Mouse (Mus musculus): ENCODE data around the gene Cttnbp2nl. TPM values are rescaled to one million over a fixed set of nuclear protein-coding genes. Genes with fewer than 3 reads are reported as not detected.
A peak's percentile ranks its signal among the peaks of the same experiment; 100 is the strongest.

The Cttnbp2nl gene
- polyA plus RNA-seq (2014; fragmentation: Nextera tagmentation; extraction: Ambion mirVana) = 47.1 and 55.4 TPM in 2 replicates

GRCm38 (mm10) chr3:105052937-105053697, at the start of gene Cttnbp2nl:
Gene Cttnbp2nl (minus strand): TSS chr3:105053146.
- ATAC-seq (ENCODE audit: low FRiP score) = peak; percentile 98
- H3K4me3 ChIP-seq (replicated peaks; ENCODE audit: low read length) = peak within 1 kb of the TSS; percentile 86

GRCm38 (mm10) chr3:105100270-105100589, 47.3 kb upstream of the Cttnbp2nl start:
- H3K9me3 ChIP-seq (ENCODE audit: control insufficient read depth, low read length) = no peaks in the 10 kb centered on the region
- H3K36me3 ChIP-seq (replicated peaks; ENCODE audit: control insufficient read depth, insufficient read depth) = no peaks in the 10 kb centered on the region
- no peak overlapping the region for H3K4me2 ChIP-seq (replicated peaks)
- ATAC-seq (ENCODE audit: low FRiP score) (no peak), DNase-seq (ENCODE audit: low spot score) (no peak)
- H3K4me1 ChIP-seq (replicated peaks; ENCODE audit: control insufficient read depth, insufficient read depth, low read length) = peaks cover 11% of the 10 kb centered on the region
- H3K9ac ChIP-seq = no peak overlapping the region
- no peak overlapping the region for H3K27ac ChIP-seq
- no peak overlapping the region for H3K4me3 ChIP-seq (replicated peaks; ENCODE audit: low read length)
- H3K27me3 ChIP-seq (ENCODE audit: control insufficient read depth, insufficient read depth, low read length) = no peaks in the 10 kb centered on the region
- WGBS = 60% methylated on average over 4 of the region's 4 CpGs

More at GRCm38 (mm10) chr3:105052937-105053697, at the start of gene Cttnbp2nl:
- DNase-seq (ENCODE audit: low spot score) = peak; percentile 96
- Histone ChIP-seq H3K9ac (peak within 1 kb of the TSS; percentile 95), H3K9me3 (ENCODE audit: control insufficient read depth, low read length) (no peaks in the 10 kb centered on the region), H3K4me1 (replicated peaks; ENCODE audit: control insufficient read depth, insufficient read depth, low read length) (peaks cover 34% of the 10 kb centered on the region), H3K36me3 (replicated peaks; ENCODE audit: control insufficient read depth, insufficient read depth) (no peaks in the 10 kb centered on the region), H3K27ac (peak within 1 kb of the TSS; percentile 93), H3K27me3 (ENCODE audit: control insufficient read depth, insufficient read depth, low read length) (no peaks in the 10 kb centered on the region), H3K4me2 (replicated peaks) (peak within 1 kb of the TSS; percentile 77)
- 4% methylated on average over 31 of the region's 31 CpGs for WGBS

GRCm38 (mm10) chr3:105099526-105100269, 46.8 kb upstream of the Cttnbp2nl start:
- no peak for DNase-seq (ENCODE audit: low spot score)
- no peak overlapping the region for H3K4me3 ChIP-seq (replicated peaks; ENCODE audit: low read length)
- WGBS = 20% methylated on average over 15 of the region's 15 CpGs

GRCm38 (mm10) chr3:105097581-105097980, 44.6 kb upstream of the Cttnbp2nl start:
- DNase-seq (ENCODE audit: low spot score) (no peak), ATAC-seq (ENCODE audit: low FRiP score) (no peak)
- no peaks in the 10 kb centered on the region for H3K27me3 ChIP-seq (ENCODE audit: control insufficient read depth, insufficient read depth, low read length)
- no peak overlapping the region for H3K9ac ChIP-seq
- peaks cover 17% of the 10 kb centered on the region for H3K4me1 ChIP-seq (replicated peaks; ENCODE audit: control insufficient read depth, insufficient read depth, low read length)
- no peak overlapping the region for H3K4me2 ChIP-seq (replicated peaks)
- no peaks in the 10 kb centered on the region for H3K36me3 ChIP-seq (replicated peaks; ENCODE audit: control insufficient read depth, insufficient read depth)
- H3K27ac ChIP-seq = no peak overlapping the region
- H3K9me3 ChIP-seq (ENCODE audit: control insufficient read depth, low read length) = no peaks in the 10 kb centered on the region
- WGBS = 78% methylated on average over 4 of the region's 4 CpGs
- no peak overlapping the region for H3K4me3 ChIP-seq (replicated peaks; ENCODE audit: low read length)

More at GRCm38 (mm10) chr3:105099526-105100269, 46.8 kb upstream of the Cttnbp2nl start:
- no peaks in the 10 kb centered on the region for H3K36me3 ChIP-seq (replicated peaks; ENCODE audit: control insufficient read depth, insufficient read depth)
- no peak for ATAC-seq (ENCODE audit: low FRiP score)
- H3K9me3 ChIP-seq (ENCODE audit: control insufficient read depth, low read length) = no peaks in the 10 kb centered on the region
- H3K9ac ChIP-seq = no peak overlapping the region
- no peak overlapping the region for H3K27ac ChIP-seq
- no peak overlapping the region for H3K4me2 ChIP-seq (replicated peaks)
- peaks cover 11% of the 10 kb centered on the region for H3K4me1 ChIP-seq (replicated peaks; ENCODE audit: control insufficient read depth, insufficient read depth, low read length)
- H3K27me3 ChIP-seq (ENCODE audit: control insufficient read depth, insufficient read depth, low read length) = no peaks in the 10 kb centered on the region

- no peaks in the 10 kb centered on the region for H3K36me3 ChIP-seq (replicated peaks; ENCODE audit: control insufficient read depth, insufficient read depth)
- peaks cover 13% of the 10 kb centered on the region; the same call in 1 of the 2 replicates for H3K4me1 ChIP-seq (replicated peaks; ENCODE audit: control insufficient read depth, insufficient read depth, low read length)
- H3K27ac ChIP-seq = no peak overlapping the region
- H3K27me3 ChIP-seq (ENCODE audit: control insufficient read depth, insufficient read depth, low read length) = no peaks in the 10 kb centered on the region
- ATAC-seq (ENCODE audit: low FRiP score) (no peak), DNase-seq (ENCODE audit: low spot score) (no peak)
- no peak overlapping the region for H3K4me2 ChIP-seq (replicated peaks)
- H3K9ac ChIP-seq = no peak overlapping the region
- H3K9me3 ChIP-seq (ENCODE audit: control insufficient read depth, low read length) = no peaks in the 10 kb centered on the region
- WGBS = 82% methylated on average over 5 of the region's 5 CpGs
- no peak overlapping the region for H3K4me3 ChIP-seq (replicated peaks; ENCODE audit: low read length)
Observed at GRCm38 (mm10) chr3:105095026-105095425, 42.1 kb upstream of the Cttnbp2nl start.

- H3K4me1 ChIP-seq (replicated peaks; ENCODE audit: control insufficient read depth, insufficient read depth, low read length) = peaks cover 8% of the 10 kb centered on the region; the same call in 1 of the 2 replicates
- no peak overlapping the region for H3K4me2 ChIP-seq (replicated peaks)
- H3K27me3 ChIP-seq (ENCODE audit: control insufficient read depth, insufficient read depth, low read length) = no peaks in the 10 kb centered on the region
- H3K27ac ChIP-seq = no peak overlapping the region
- ATAC-seq (ENCODE audit: low FRiP score) (no peak), DNase-seq (ENCODE audit: low spot score) (no peak)
- no peak overlapping the region for H3K4me3 ChIP-seq (replicated peaks; ENCODE audit: low read length)
- no peaks in the 10 kb centered on the region for H3K36me3 ChIP-seq (replicated peaks; ENCODE audit: control insufficient read depth, insufficient read depth)
- WGBS = 69% methylated on average over 2 of the region's 2 CpGs
- no peak overlapping the region for H3K9ac ChIP-seq
- no peaks in the 10 kb centered on the region for H3K9me3 ChIP-seq (ENCODE audit: control insufficient read depth, low read length)
Observed at GRCm38 (mm10) chr3:105094448-105094847, 41.5 kb upstream of the Cttnbp2nl start.

GRCm38 (mm10) chr3:105092721-105093505, 40.0 kb upstream of the Cttnbp2nl start:
- H3K9me3 ChIP-seq (ENCODE audit: control insufficient read depth, low read length) = no peaks in the 10 kb centered on the region
- WGBS = 59% methylated on average over 11 of the region's 11 CpGs
- H3K4me2 ChIP-seq (replicated peaks) = no peak overlapping the region
- H3K27ac ChIP-seq = no peak overlapping the region
- no peak for DNase-seq (ENCODE audit: low spot score)
- no peaks in the 10 kb centered on the region for H3K27me3 ChIP-seq (ENCODE audit: control insufficient read depth, insufficient read depth, low read length)
- H3K9ac ChIP-seq = no peak overlapping the region
- H3K4me3 ChIP-seq (replicated peaks; ENCODE audit: low read length) = no peak overlapping the region
- no peaks in the 10 kb centered on the region for H3K36me3 ChIP-seq (replicated peaks; ENCODE audit: control insufficient read depth, insufficient read depth)
- ATAC-seq (ENCODE audit: low FRiP score) = no peak
- 0 out of 2 replicates have a peak, but pooled peaks cover 6% of the 10 kb centered on the region for H3K4me1 ChIP-seq (replicated peaks; ENCODE audit: control insufficient read depth, insufficient read depth, low read length)

GRCm38 (mm10) chr3:105090981-105091380, 38.0 kb upstream of the Cttnbp2nl start:
- H3K27ac ChIP-seq = no peak overlapping the region
- DNase-seq (ENCODE audit: low spot score) = no peak
- no peak for ATAC-seq (ENCODE audit: low FRiP score)
- H3K4me2 ChIP-seq (replicated peaks) = no peak overlapping the region
- H3K4me3 ChIP-seq (replicated peaks; ENCODE audit: low read length) = no peak overlapping the region
- 0 out of 2 replicates have a peak, but pooled peaks cover 6% of the 10 kb centered on the region for H3K4me1 ChIP-seq (replicated peaks; ENCODE audit: control insufficient read depth, insufficient read depth, low read length)
- no peaks in the 10 kb centered on the region for H3K36me3 ChIP-seq (replicated peaks; ENCODE audit: control insufficient read depth, insufficient read depth)
- H3K9me3 ChIP-seq (ENCODE audit: control insufficient read depth, low read length) = no peaks in the 10 kb centered on the region
- no peaks in the 10 kb centered on the region for H3K27me3 ChIP-seq (ENCODE audit: control insufficient read depth, insufficient read depth, low read length)
- H3K9ac ChIP-seq = no peak overlapping the region
- 36% methylated on average over 3 of the region's 3 CpGs for WGBS

GRCm38 (mm10) chr3:105090147-105090546, 37.2 kb upstream of the Cttnbp2nl start:
- H3K27me3 ChIP-seq (ENCODE audit: control insufficient read depth, insufficient read depth, low read length) = no peaks in the 10 kb centered on the region
- DNase-seq (ENCODE audit: low spot score) (no peak), ATAC-seq (ENCODE audit: low FRiP score) (no peak)
- H3K27ac ChIP-seq = no peak overlapping the region
- no peaks in the 10 kb centered on the region for H3K9me3 ChIP-seq (ENCODE audit: control insufficient read depth, low read length)
- H3K4me2 ChIP-seq (replicated peaks) = no peak overlapping the region
- H3K4me1 ChIP-seq (replicated peaks; ENCODE audit: control insufficient read depth, insufficient read depth, low read length) = 0 out of 2 replicates have a peak, but pooled peaks cover 6% of the 10 kb centered on the region
- H3K36me3 ChIP-seq (replicated peaks; ENCODE audit: control insufficient read depth, insufficient read depth) = no peaks in the 10 kb centered on the region
- H3K9ac ChIP-seq = no peak overlapping the region
- no peak overlapping the region for H3K4me3 ChIP-seq (replicated peaks; ENCODE audit: low read length)
- whole genome bisulfite sequencing = 92% methylated on average over 7 of the region's 7 CpGs
